Mouse (Mus musculus): ENCODE data around the gene Ccdc74a.

Gene Ccdc74a

GRCm38 (mm10) chr16:17642311-17642710, 4.0 kb upstream of the Ccdc74a start:
- DNase-seq: peak; percentile 91 to 92

DNA sequence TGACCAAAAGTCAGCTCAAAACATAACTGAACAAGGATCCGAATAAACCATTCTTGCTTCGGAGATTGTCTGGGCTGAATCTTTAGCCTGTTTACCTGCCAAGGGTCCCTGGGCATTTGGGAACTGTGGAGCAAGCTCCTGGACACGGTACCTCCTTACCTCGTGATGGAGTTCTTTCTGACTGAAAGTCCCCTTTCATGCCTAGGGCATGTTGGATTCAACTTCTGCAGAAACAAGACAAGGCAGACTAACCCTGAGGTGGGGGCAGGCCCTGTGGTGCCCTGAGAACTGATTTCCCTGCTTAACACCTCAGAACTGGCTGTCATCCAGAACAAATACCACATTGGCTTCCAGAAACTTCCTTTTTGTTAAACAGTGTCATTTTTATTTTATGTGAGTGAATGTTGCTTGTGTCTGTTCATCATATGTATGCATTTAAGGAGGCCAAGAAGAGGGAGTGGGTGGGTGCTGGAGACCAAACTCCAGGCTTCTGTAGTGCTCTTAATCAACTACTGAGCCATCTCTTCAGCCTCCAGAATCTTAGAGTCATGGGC, 2.8 kb upstream of the Ccdc74a start:
- DNase-seq: peak in 1 of 2 experiments; percentile 24

- DNase-seq: peak; percentile 51 to 60
These were observed 886 bp downstream of the Ccdc74a start for GRCm38 (mm10) chr16:17647156-17647555.

- DNase-seq: peak; percentile 67
These were observed 1.5 kb downstream of the Ccdc74a start for GRCm38 (mm10) chr16:17647566-17648340.

DNA sequence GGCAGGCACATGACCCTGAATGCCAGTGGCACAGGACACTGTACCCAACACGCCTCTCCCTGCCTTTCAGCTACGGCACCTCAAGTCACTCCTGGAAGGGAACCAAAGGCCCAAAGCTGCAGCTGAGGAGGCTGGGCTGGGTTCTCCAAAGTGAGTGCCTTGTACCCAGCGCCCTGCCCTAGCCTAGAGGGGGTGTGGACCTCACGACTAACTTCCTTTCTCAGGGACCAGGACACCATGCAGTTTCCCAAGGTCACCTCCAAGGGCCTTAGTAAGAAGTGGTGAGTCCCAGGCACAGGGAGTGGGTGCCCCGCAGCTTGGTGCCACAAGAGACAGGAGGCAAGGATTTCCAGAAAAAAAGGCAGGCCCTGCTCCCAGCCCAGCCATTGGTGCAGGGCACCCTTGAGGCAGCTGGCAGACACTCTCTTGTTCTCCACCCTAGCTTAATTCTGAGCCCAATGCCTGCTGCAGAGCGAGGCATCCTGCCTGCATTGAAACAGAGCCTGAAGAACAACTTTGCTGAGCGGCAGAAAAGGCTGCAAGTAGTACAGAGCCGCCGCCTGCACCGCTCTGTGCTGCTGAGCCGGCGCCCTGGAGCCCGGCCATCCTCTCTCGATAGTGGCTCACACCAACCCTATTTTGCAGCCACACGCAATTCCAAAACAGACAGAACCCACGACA, 3.8 kb downstream of the Ccdc74a start:
- DNase-seq: peak; percentile 54 to 66

GRCm38 (mm10) chr16:17650711-17651110, 4.4 kb downstream of the Ccdc74a start:
- DNase-seq: peak; percentile 58 to 64

DNA sequence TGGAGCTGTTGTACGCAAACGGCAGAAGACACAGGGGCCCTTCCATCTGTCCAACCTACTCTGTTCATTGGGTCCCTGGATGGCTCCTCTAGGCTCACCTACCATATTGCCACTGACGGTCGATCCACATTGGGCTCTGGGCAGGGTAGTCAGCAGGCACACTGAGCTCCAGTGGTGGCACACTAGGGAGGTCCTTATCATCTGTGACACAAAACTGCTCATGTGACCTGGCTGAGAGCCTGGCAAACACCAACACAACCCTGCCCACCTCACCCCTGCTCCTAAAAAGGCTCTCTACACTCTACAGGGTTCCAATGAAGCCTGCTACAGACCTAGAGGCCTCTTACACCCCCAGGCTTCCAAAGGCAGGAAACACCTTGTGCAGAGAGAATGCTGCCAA, 6.3 kb downstream of the Ccdc74a start:
- DNase-seq: peak in 1 of 2 experiments; percentile 25

GRCm38 (mm10) chr16:17653601-17654000, 7.3 kb downstream of the Ccdc74a start:
- no peak for DNase-seq

DNA sequence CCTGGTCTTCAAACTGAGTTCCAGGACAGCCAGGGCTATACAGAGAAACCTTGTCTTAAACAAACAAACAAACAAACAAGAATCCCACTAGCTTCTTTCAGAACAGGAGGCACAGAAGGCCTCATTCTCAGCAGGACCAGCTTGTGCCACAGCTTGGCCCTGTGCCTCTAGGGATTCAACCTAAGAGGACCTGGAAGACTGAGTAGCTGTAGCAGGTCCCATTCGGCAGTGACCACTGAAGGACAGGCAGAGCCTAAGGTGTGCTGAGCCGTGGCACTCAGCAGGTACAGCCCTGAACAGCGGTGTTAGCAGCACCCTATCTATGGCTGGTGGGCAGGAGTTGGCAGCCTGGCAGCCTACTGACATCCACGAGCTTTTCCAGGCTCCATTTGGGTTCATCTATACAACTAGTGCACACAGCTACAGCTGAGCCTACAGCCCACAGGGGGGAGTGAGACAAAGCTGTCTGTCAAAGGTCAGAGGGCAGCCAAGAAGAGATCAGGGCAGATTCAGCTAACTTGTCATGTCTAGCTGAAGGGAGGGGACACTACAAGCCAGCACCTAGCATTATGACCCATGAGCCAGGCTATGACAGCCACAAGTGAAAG, 8.0 kb downstream of the Ccdc74a start:
- peak; percentile 56 to 68 for DNase-seq

DNA sequence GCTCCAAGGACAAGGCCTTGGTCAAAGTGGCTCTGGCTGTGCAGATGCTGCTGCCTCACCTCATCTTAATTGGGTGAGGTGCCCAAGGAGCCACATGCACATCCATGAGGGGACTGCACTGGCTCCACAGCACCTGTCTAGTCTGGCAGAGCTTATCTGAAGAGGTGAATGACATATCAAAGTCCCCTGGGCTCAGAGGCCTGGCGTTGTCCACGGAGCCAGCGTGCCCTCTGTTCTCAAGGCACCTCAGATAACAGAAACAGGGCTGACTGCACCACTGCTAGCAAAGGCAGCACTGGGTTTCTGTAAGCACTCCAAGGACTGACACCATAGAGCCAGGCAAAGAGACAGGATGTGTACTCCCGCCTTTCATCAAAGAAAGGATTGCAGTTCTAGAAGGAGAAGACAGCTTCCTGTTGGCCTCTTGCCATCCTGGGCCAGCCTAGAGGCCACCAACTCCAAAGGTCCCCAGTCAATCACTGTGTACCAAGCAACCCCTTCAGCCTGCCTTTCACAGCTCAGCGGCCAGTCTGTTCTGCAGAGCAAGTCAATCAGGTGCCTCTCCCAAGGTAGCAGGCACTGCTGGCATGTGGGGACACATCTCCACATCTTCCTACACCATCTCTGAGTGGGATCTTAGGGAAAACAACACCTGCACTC, 10.1 kb downstream of the Ccdc74a start:
- DNase-seq: peak in 1 of 2 experiments; percentile 34

DNA sequence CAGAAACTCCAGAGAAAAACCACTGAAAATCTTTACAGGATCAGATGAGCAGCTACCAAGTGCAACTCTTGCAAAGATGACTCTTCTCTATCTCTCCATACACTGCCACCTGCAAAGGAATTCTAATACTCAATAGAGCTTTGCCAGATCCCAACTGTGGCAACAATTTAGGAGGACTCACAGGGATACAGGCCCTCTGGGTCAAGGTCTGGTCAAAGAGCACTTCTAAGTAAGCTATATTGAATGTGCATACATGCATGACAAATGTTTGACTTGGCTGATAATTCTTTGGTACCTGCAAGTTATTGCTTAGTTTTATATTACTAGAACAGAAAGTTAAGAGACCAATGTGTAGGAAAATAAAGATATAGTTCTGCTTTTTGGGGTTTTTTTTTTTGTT, 19.3 kb downstream of the Ccdc74a start:
- no peak for DNase-seq

DNA sequence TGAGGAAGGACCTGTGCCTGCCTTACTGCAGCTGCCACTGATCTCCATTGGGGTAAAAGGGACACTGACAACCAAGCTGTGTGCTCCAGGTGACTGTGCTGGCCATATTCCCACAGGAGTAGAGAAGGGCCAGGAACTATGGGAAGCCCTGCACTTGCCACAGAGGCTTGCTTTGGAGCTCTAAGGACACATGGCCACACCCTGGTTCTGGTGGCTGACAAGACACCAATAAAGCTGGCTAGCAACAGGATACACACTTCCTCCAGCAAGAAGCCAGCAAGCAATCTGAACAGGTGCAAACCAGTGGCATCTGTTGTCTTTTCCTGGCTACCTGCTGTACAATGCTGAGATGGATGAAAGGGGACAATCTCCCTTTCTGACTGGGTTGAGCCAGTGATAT, 23.6 kb downstream of the Ccdc74a start:
- DNase-seq: peak; percentile 48 to 52

- no peak for DNase-seq
These were observed 48.6 kb downstream of the Ccdc74a start for GRCm38 (mm10) chr16:17694860-17695259.

Measured in cerebellum, postnatal 25 days (tissue).